Mouse (Mus musculus) CD4-positive, CD25-positive, alpha-beta regulatory T cell, adult 4 months (primary cell): ENCODE results near the gene Slc34a2. TPM values are rescaled to one million over a fixed set of nuclear protein-coding genes. Genes with fewer than 3 reads are reported as not detected.

Experiments used
- ATAC-seq: one replicate; pipeline ENCODE4 v1.8.0; 2017
- polyA plus RNA-seq, 2 experiments: library from polyadenylated mRNA; unstranded; fragments of 100-300 nt; shearing (Covaris generic); gene quantifications; one replicate each; pipeline ENCODE4 v1.2.1; 2017

Gene Slc34a2
- polyA plus RNA-seq, 2 experiments from 2014 or later = not detected

DNA sequence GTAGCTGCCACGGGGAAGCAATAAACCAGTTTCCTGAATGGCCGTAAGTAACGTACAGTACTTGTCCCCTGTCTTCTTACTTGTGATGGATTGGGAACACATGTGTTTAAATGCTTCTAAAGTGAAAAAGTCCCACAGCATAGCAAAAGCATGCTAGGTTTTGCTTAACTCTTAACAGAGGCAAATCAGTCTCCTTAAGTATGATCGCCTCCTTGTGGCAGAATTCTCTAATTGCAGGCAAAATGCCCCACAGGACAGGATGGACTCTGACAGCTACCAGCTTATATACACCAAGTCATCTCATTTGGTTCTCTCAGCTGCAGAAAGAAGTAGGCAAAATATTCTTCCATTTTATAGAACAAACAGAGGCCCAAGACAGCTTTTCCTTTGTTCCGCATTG, 75.1 kb downstream of the Slc34a2 start:
- no peak for ATAC-seq

- ATAC-seq = no peak
Measured at GRCm38 (mm10) chr5:53114616-53115267, 76.9 kb downstream of the Slc34a2 start.

- ATAC-seq = no peak
Measured at GRCm38 (mm10) chr5:53118212-53118611, 80.3 kb downstream of the Slc34a2 start.

- no peak for ATAC-seq
Measured at GRCm38 (mm10) chr5:53119689-53120088, 81.8 kb downstream of the Slc34a2 start.

Other genes starting within 250 kb of the Slc34a2 start
- 10 to 100 TPM; 71.6 to 76.5 TPM for gene Anapc4, start 204.1 kb upstream of the Slc34a2 start, polyA plus RNA-seq
- gene Sel1l3, start 175.8 kb downstream of the Slc34a2 start, polyA plus RNA-seq = under 1 TPM in 1 of 2 experiments, not detected in 1; 0.09 TPM
- 100 to 1,000 TPM; 104 to 116 TPM for gene Smim20, start 229.0 kb downstream of the Slc34a2 start, polyA plus RNA-seq